Mouse (Mus musculus) mammary gland, adult 2 months (tissue): ENCODE results near the gene Fam173a. TPM values are rescaled to one million over a fixed set of nuclear protein-coding genes. Genes with fewer than 3 reads are reported as not detected.

Experiments used
- polyA plus RNA-seq: library from polyadenylated mRNA; depleted of rRNA; stranded (reverse); fragments of >200 nt; gene quantifications from 2 replicates; pipeline ENCODE4 v1.2.3, GENCODE M21; 2012; ENCODE audit warnings: low replicate concordance; rRNA removed

Gene Fam173a
- 114 and 133 TPM in 2 replicates for polyA plus RNA-seq

DNA sequence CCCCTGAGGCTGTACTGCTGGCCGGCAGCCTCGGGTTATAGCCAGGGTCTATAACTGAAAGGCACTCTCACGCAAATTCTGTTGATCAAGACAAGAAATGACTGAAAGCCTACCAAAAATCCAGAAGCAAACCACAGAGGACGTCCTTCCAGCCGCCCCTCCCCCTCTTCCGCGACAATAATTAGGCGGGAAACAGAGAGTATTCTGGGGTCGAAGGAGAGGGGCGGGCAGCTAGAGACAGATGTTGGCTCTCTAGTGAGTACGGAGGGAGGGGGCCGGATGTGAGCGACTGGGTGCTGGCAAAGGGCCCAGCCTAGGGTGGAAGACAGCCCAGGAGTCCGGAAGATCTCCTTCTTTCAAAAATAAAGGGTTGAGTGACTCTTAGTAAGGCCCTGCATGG, at the start of gene Fam173a:
Gene Fam173a, minus strand, starts transcription at position 287 of the 400 bp plus-strand sequence.

DNA sequence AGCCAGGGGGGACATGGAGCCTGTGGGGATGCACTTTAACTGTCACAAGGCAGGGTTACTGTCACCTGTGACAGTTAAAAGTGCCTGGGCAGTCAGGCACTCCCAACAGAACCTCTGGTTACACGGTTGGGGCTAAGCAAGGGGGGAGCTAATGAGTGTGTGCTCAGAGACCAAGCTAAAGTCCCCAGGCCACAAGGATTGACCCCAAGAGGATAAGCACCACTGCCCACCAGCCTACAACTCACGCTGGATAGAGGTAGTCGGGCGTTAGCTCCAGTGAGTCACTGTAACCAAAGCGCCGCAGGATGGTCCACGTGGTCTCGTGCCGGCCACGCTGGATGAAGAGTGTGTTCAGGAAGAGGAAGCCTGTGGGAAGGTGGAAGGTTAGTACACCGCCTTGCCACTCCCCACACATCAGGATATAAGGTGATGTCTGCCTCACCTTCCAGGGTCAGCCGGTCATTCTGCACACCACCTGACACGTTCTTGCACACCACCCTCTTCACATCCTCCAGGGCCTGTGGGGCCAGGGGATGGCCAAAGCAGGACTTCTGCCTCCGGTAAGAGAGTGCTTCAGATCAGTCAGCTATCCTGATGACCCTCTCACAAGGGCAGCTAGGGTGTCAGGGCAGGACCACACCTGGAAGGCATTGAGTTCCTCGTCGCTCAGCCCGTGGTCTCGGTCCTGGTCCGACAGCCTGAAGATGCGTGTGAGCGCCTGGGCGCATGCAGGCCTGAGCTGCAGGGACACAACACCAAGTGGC, 48.6 kb upstream of the Fam173a start, which contains the start of gene Gm20683:
Gene Gm20683, minus strand, starts transcription at position 647 of the 764 bp plus-strand sequence.

GRCm38 (mm10) chr17:25837076-25837410, 44.3 kb upstream of the Fam173a start, which contains the start of gene Rhbdl1:
Gene Rhbdl1 (minus strand): TSS chr17:25837295.

GRCm38 (mm10) chr17:25833291-25833663, 40.6 kb upstream of the Fam173a start, which contains the start of gene Stub1:
Gene Stub1 (minus strand): TSS chr17:25833404.

GRCm38 (mm10) chr17:25828712-25829557, 36.2 kb upstream of the Fam173a start, which contains the start of gene Jmjd8:
Gene Jmjd8 (plus strand): TSS chr17:25828867.

DNA sequence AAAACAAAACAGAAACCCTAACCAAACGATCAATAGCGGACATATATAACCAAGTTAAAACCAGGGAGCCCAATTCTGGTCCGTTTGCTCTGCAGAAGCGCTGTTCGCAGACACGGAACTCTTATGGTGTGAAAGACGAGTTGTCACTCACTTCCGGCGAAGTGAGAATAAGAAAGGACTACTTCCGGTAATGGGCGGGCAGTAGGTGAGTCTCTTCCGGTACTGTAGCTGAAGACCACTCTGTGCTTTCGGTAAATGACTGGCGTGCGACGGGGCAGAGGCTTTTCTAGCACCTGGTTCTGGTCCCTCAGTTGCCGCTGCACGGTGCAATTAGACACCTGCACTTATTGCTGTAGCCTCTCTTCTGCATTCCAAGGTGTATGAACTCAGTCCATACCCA, 30.8 kb upstream of the Fam173a start, which contains the start of gene Wdr24:
Gene Wdr24, plus strand, starts transcription at position 176 of the 400 bp plus-strand sequence.

DNA sequence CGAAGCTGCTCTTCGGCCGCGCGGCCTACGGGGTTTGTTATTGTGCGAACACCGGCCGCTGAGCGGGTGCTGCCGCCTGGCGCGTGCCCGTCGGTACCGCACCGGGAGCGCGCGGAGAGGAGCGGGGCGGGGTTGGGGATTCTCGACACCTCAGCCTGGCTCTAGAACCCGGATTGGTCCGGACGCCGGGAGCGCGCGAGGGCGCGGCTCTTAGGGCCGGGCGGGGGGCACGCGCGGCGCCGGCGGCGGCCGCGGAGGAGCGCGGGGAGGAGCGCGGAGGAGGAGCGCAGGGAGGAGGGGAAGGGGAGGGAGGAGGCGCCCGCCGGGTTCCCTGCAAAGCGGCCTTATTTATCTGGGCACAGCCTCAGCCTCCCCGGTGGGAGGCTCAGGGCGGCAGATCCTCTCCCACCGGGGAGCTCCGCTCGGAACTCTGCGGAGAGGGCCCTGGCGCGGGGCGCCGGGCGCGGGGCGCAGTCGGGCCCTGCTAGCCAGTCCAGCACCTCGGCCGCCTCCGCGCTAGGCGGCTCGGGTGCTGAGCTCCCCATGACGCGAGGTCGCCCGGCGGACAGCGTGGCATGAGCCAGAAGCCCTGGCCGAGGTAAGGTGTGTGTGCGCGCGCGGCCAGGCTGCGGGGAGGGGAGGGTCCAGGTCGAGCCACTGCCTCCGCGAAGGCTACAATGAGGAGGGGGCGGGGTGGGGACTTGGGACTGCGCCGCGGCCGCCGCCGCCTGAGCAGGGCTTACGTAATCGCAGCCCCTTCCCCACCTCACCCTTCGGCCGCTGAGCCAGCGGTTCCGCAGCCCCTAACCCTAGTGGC, 16.3 kb upstream of the Fam173a start, which contains the start of gene Fbxl16:
Gene Fbxl16, plus strand, starts transcription at position 297 of the 817 bp plus-strand sequence.

GRCm38 (mm10) chr17:25796951-25797369, 4.3 kb upstream of the Fam173a start, which contains the start of gene Metrn:
Gene Metrn (minus strand): TSS chr17:25797136.

DNA sequence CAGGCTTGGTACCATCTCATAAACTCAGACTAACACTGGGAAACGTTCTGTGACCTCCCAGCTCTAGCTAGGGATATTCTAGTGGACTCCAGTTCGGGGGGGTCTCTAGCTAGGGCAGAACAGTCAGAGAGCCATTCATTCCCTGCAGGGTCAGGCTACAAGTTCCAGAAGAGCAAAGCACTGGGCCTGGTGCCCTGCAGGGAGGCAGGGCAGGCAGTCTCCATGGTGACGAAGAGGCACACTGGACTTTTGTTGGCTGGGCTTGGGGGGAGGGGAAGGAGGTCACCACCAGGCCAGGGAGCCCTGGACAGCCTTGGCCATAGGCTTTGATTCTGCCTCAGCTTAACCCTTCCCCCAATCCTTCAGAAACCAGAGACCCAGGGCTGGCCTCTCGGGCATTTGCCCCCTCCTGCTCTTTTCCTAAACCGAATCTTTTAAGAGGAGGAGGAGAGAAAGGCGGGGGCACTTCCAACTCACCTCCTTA, 3.0 kb upstream of the Fam173a start, which contains the start of gene AC134908.4:
Gene AC134908.4, minus strand, starts transcription at position 51 of the 484 bp plus-strand sequence.

GRCm38 (mm10) chr17:25786280-25786679, 6.4 kb downstream of the Fam173a start, which contains the start of gene Ccdc78:
Gene Ccdc78 (plus strand): TSS chr17:25786580.

DNA sequence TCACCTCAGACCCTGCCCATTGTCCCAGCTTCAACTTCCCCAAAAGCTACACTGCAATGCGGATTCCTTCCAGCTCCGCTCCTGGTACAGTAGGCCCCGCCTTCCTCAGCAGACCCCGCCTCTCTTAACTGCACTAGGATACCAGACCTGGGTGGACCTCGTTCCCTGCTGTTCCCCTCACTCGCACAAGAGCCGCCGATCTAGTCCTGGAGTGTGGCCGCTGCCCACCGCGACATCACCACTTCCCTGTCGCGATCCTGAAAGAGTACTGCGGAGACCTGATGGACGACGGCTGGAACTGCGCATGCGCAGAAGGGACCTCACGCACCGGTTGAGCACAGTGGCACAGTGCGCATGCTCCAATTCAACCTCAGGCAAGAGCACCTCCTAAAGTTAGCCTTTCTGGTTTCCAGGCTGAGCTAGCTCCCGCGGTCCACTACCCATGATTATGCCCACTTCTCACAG, 7.4 kb downstream of the Fam173a start, which contains the start of gene Haghl:
Gene Haghl, minus strand, starts transcription at position 393 of the 465 bp plus-strand sequence.

DNA sequence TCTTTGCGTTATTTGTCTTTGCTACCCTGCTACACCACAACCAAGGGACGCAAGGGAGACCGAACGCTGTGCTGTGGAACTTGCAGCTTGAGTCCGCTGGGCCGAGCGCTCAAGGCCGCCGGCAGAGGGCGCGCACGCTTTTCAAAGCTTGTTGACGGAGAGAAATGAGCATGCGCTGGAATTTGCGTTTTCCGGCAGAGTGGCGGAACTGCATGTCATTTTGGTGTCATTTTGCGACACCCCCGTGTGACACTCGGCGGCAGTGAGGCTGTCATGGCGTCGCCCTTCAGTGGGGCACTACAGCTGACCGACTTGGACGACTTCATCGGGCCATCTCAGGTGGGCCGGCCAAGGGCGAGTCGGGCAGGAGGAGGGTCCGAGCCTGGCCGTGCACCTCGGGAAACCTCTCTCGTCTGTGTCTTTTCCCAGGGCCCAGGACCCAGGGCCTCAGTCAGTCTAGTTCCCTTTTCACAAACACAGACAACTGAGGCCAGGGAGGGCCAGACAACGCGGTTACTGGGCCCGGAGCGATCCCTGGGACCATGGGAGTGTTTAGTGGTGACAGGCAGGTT, 19.1 kb downstream of the Fam173a start, which contains the start of gene Narfl:
Gene Narfl, plus strand, starts transcription at position 228 of the 572 bp plus-strand sequence.

DNA sequence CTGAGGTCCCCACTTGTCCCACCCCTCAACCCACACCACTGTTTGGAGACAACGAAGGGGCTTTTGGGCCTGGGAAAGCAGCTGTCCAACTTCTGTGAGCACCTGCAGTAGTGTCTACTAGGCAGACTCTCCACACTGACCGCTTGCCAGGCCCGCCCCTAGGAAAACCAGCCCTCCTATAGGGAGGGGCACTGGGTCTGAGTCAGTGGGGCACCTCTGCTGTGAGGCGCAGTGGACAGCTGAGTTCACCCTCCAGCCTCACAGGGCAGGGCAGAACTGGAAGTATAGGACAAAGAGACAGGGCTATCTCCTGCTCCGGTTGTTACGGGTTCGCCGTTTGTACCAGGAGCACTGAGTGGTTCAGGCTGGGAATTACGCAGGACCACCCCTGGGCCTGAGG, 38.5 kb downstream of the Fam173a start, which contains the start of gene Msln:
Gene Msln, minus strand, starts transcription at position 138 of the 400 bp plus-strand sequence.

Other genes starting within 250 kb of the Fam173a start
- gene Sox8, start 222.2 kb downstream of the Fam173a start, polyA plus RNA-seq, result 2.3 and 3.2 TPM in 2 replicates
- gene Lmf1, start 213.8 kb downstream of the Fam173a start, polyA plus RNA-seq, result 25.5 and 38.9 TPM in 2 replicates
- gene Gng13, start 75.7 kb downstream of the Fam173a start, polyA plus RNA-seq, result not detected in 2 replicates
- 4.7 and 6.1 TPM in 2 replicates for gene Chtf18, start 65.5 kb downstream of the Fam173a start, polyA plus RNA-seq
- gene Rpusd1, start 65.2 kb downstream of the Fam173a start, polyA plus RNA-seq, result 41.7 and 54.2 TPM in 2 replicates
- gene Mslnl, start 56.9 kb downstream of the Fam173a start, polyA plus RNA-seq, result 0.14 and 0.17 TPM in 2 replicates
- gene Msln, start 38.5 kb downstream of the Fam173a start, polyA plus RNA-seq, result 0.10 and 0.33 TPM in 2 replicates
- 20.4 and 28.7 TPM in 2 replicates for gene Narfl, start 19.1 kb downstream of the Fam173a start, polyA plus RNA-seq
- 36.0 and 41.6 TPM in 2 replicates for gene Haghl, start 7.2 kb downstream of the Fam173a start, polyA plus RNA-seq
- not detected in 2 replicates for gene Ccdc78, start 6.3 kb downstream of the Fam173a start, polyA plus RNA-seq
- gene AC134908.4, start 2.8 kb upstream of the Fam173a start, polyA plus RNA-seq, result 0.88 TPM in 1 of 2 replicates, not detected in the other
- 35.1 and 74.2 TPM in 2 replicates for gene Metrn, start 4.2 kb upstream of the Fam173a start, polyA plus RNA-seq
- gene Fbxl16, start 16.2 kb upstream of the Fam173a start, polyA plus RNA-seq, result 0.97 and 1.1 TPM in 2 replicates
- 41.0 and 41.4 TPM in 2 replicates for gene Wdr24, start 30.7 kb upstream of the Fam173a start, polyA plus RNA-seq
- gene Jmjd8, start 36.0 kb upstream of the Fam173a start, polyA plus RNA-seq, result 56.2 and 97.4 TPM in 2 replicates
- 122 and 125 TPM in 2 replicates for gene Stub1, start 40.5 kb upstream of the Fam173a start, polyA plus RNA-seq
- 44.8 and 79.9 TPM in 2 replicates for gene Rhbdl1, start 44.4 kb upstream of the Fam173a start, polyA plus RNA-seq
- 63.0 and 78.8 TPM in 2 replicates for gene Gm20683, start 48.9 kb upstream of the Fam173a start, polyA plus RNA-seq
- 85.6 and 87.3 TPM in 2 replicates for gene Rhot2, start 52.0 kb upstream of the Fam173a start, polyA plus RNA-seq
- 34.5 and 41.1 TPM in 2 replicates for gene Wdr90, start 68.6 kb upstream of the Fam173a start, polyA plus RNA-seq
- gene Mcrip2, start 75.9 kb upstream of the Fam173a start, polyA plus RNA-seq, result 102 and 244 TPM in 2 replicates
- 71.6 and 142 TPM in 2 replicates for gene Mettl26, start 82.2 kb upstream of the Fam173a start, polyA plus RNA-seq
- 0.98 and 1.3 TPM in 2 replicates for gene Wfikkn1, start 88.0 kb upstream of the Fam173a start, polyA plus RNA-seq
- gene Rab40c, start 126.8 kb upstream of the Fam173a start, polyA plus RNA-seq, result 36.1 and 46.6 TPM in 2 replicates
- 132 and 209 TPM in 2 replicates for gene Pigq, start 152.0 kb upstream of the Fam173a start, polyA plus RNA-seq
- not detected in 2 replicates for gene Nhlrc4, start 152.1 kb upstream of the Fam173a start, polyA plus RNA-seq
- gene A930017K11Rik, start 159.7 kb upstream of the Fam173a start, polyA plus RNA-seq, result 0.05 TPM in 1 of 2 replicates, not detected in the other
- gene Capn15, start 192.9 kb upstream of the Fam173a start, polyA plus RNA-seq, result 36.5 and 53.9 TPM in 2 replicates